Mouse (Mus musculus) testis, adult 2 months (tissue): ENCODE data around the gene Olfr1030.

Source experiments
- CTCF ChIP-seq: fragments of 200-500 bp; IDR thresholded peaks from 2 replicates; pipeline ENCODE4 v1.5.1; 2012; ENCODE audit warnings: low read depth, mild to moderate bottlenecking, inconsistent platforms, low read length, moderate library complexity; ENCODE audit not compliant: control insufficient read depth, insufficient read depth, insufficient replicate concordance
- POLR2A ChIP-seq: fragments of 200-500 bp; IDR thresholded peaks from 2 replicates; pipeline ENCODE4 v1.6.1; 2012; ENCODE audit warnings: low read depth, mild to moderate bottlenecking, inconsistent platforms, low read length, moderate library complexity; ENCODE audit not compliant: control insufficient read depth

GRCm38 (mm10) chr2:85990004-85990403, 10.9 kb downstream of the Olfr1030 start, which contains the start of gene Olfr1031:
- no peak for TF ChIP-seq POLR2A
- no peak for TF ChIP-seq CTCF
